Mouse (Mus musculus) spleen, adult 2 months (tissue): ENCODE measurements around the gene S100pbp.

Experiments
- CTCF ChIP-seq: fragments of 200-500 bp; IDR thresholded peaks from 2 replicates; pipeline ENCODE4 v1.5.1; 2011; ENCODE audit warnings: mild to moderate bottlenecking, inconsistent platforms; ENCODE audit not compliant: insufficient read depth, insufficient read length, insufficient replicate concordance; ENCODE audit errors: extremely low read depth
- POLR2A ChIP-seq: fragments of 200-500 bp; IDR thresholded peaks from 2 replicates; pipeline ENCODE4 v1.6.1; 2011; ENCODE audit warnings: low read depth, low read length, inconsistent platforms

DNA sequence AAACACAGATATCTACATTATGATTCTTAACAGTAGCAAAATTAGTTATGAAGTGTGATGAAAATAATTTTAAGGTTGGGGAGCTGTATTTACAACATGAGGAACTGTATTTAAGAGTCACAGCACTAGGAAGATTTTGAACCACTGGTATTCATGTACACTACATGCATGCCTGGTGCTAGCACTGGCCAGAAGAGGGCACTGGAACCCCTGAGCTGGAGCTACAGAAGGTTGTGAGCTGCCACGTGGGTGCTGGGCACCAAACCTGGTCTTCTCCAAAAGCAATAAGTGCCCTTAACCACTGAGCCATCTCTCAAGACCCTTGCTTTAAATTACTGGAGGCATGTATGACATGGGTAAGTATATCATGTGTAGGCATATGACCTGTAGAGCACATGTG lies 17.0 kb downstream of the S100pbp start:
- TF ChIP-seq POLR2A = no peak
- no peak for TF ChIP-seq CTCF
